In genomic region chrX:134718524-134718923, GRCm38 (mm10) we compare ENCODE assay signal across 8 mouse cellular contexts. TPM values are rescaled to one million over a fixed set of nuclear protein-coding genes. Genes with fewer than 3 reads are reported as not detected.
A peak's percentile ranks its signal among the peaks of the same experiment; 100 is the strongest.
DNase-seq lines count a peak whose midpoint lies in the region; ATAC-seq lines count a peak whose summit lies in the region.

No protein-coding gene starts in this region.

- 15% methylated on average over 14 of the region's 14 CpGs for WGBS in intestine, embryonic 15.5 days
- WGBS in macrophage (ENCODE audit: missing documents): 27% methylated on average over 12 of the region's 14 CpGs

- peak; percentile 65 for DNase-seq in embryo, embryonic 10 days (ENCODE audit: low spot score)
- peak; percentile 25 to 30 for DNase-seq in gastrocnemius, postnatal 36 days
- DNase-seq in left cerebral cortex, postnatal 10 days (ENCODE audit: extremely low spot score in 1 of 2, low spot score in 2 of 2): peak; percentile 50 to 82
- DNase-seq in right cerebral cortex, postnatal 10 days (ENCODE audit: low spot score in 2 of 2): peak; percentile 78 to 80

- peaks cover 7% of the 10 kb centered on the region for H3K27me3 ChIP-seq in erythroblast, embryonic 14.5 days (ENCODE audit: control insufficient read depth)
- H3K27me3 ChIP-seq in intestine, embryonic 15.5 days (replicated peaks): no peaks in the 10 kb centered on the region

- no peak for ATAC-seq in erythroblast, adult 5-6 weeks (replicated peaks; ENCODE audit: low FRiP score, poor library complexity, severe bottlenecking)
- peak; percentile 89 for ATAC-seq in intestine, embryonic 15.5 days

- peak overlapping the region; percentile 54; the same call in 1 of the 2 replicates for H3K9ac ChIP-seq in intestine, embryonic 15.5 days

- H3K27ac ChIP-seq in intestine, embryonic 15.5 days: peak overlapping the region; percentile 91
- no peak overlapping the region for H3K27ac ChIP-seq in macrophage

- peak overlapping the region; percentile 56 for H3K4me2 ChIP-seq in intestine, embryonic 15.5 days (replicated peaks)

- H3K9me3 ChIP-seq in erythroblast, embryonic 14.5 days (ENCODE audit: control insufficient read depth, low read length): no peaks in the 10 kb centered on the region
- H3K9me3 ChIP-seq in intestine, embryonic 15.5 days: no peaks in the 10 kb centered on the region

- intact Hi-C loops in gastrocnemius, postnatal 36 days (cut with DNase I): no loop called here
- intact Hi-C loops in left cerebral cortex, postnatal 10 days (cut with DNase I): loop anchor here (5.0 kb wide), 2 partner anchors 71 to 106 kb away; no protein-coding TSS in a partner anchor

- H3K36me3 ChIP-seq in erythroblast, embryonic 14.5 days (ENCODE audit: control insufficient read depth): no peaks in the 10 kb centered on the region
- no peaks in the 10 kb centered on the region for H3K36me3 ChIP-seq in intestine, embryonic 15.5 days
- no peaks in the 10 kb centered on the region for H3K36me3 ChIP-seq in macrophage (ENCODE audit: inconsistent target)

- peak overlapping the region; percentile 62 for H3K4me3 ChIP-seq in erythroblast, embryonic 14.5 days (replicated peaks)
- peak overlapping the region; percentile 44 for H3K4me3 ChIP-seq in intestine, embryonic 15.5 days (replicated peaks)
- H3K4me3 ChIP-seq in macrophage (ENCODE audit: inconsistent target): peak overlapping the region; percentile 28

- no peaks in the 10 kb centered on the region for H3K79me2 ChIP-seq in macrophage (ENCODE audit: inconsistent target)

- peaks cover 13% of the 10 kb centered on the region for H3K4me1 ChIP-seq in erythroblast, embryonic 14.5 days (ENCODE audit: control insufficient read depth)
- no peaks in the 10 kb centered on the region for H3K4me1 ChIP-seq in intestine, embryonic 15.5 days (replicated peaks)

RNA-seq across cellular contexts. Expression of gene Armcx1, which starts 0.8 kb away (rescaled TPM):
- not detected in 2 replicates for polyA plus RNA-seq in erythroblast, embryonic 14.5 days (2012)
- 0.84 and 5.0 TPM in 2 replicates for total RNA-seq in erythroblast, adult 5-6 weeks (2015; ENCODE audit: low replicate concordance)
- total RNA-seq in erythroblast, adult 5-6 weeks (2017; ENCODE audit: low replicate concordance): 0.42 and 2.5 TPM in 2 replicates
- total RNA-seq in gastrocnemius, postnatal 36 days (2021): 1 to 10 TPM; 1.7 to 1.9 TPM
- polyA plus RNA-seq in intestine, embryonic 15.5 days (2015; fragmentation: Nextera tagmentation; extraction: Ambion mirVana): 40.9 and 46.1 TPM in 2 replicates
- 10 to 100 TPM; 58.2 to 72.7 TPM for total RNA-seq in left cerebral cortex, postnatal 10 days (2021)
- total RNA-seq in macrophage (2018; cell fraction: chromatin; rRNA removed): 1 to 10 TPM in 13 of 26 experiments, under 1 TPM in 9, not detected in 4; 0.51 to 6.4 (median 1.7) TPM
- under 1 TPM in 24 of 26 experiments, not detected in 2; 0.04 to 0.82 (median 0.32) TPM for total RNA-seq in macrophage (2018; cell fraction: cytosol; rRNA removed)
- 1 to 10 TPM in 11 of 26 experiments, under 1 TPM in 11, not detected in 4; 0.17 to 3.9 (median 0.97) TPM for total RNA-seq in macrophage (2018; cell fraction: nucleus; rRNA removed)
- polyA plus RNA-seq in macrophage (2018): 0.29 to 0.88 TPM (median 0.80 TPM) in 3 replicates

RNA-seq across cellular contexts. Expression of gene Armcx4, which starts 32.2 kb away (rescaled TPM):
- not detected in 2 replicates for polyA plus RNA-seq in erythroblast, embryonic 14.5 days (2012)
- under 0.01 and 0.84 TPM in 2 replicates for total RNA-seq in erythroblast, adult 5-6 weeks (2015; ENCODE audit: low replicate concordance)
- under 0.01 and 0.14 TPM in 2 replicates for total RNA-seq in erythroblast, adult 5-6 weeks (2017; ENCODE audit: low replicate concordance)
- total RNA-seq in gastrocnemius, postnatal 36 days (2021): 10 to 100 TPM in 1 of 2 experiments, 1 to 10 TPM in 1; 8.3 to 13.3 TPM
- polyA plus RNA-seq in intestine, embryonic 15.5 days (2015; fragmentation: Nextera tagmentation; extraction: Ambion mirVana): 2.7 and 3.3 TPM in 2 replicates
- total RNA-seq in left cerebral cortex, postnatal 10 days (2021): 10 to 100 TPM; 51.3 to 51.5 TPM
- total RNA-seq in macrophage (2018; cell fraction: chromatin; rRNA removed): 1 to 10 TPM in 1 of 26 experiments, under 1 TPM in 9, not detected in 16; 0.08 to 1.2 (median 0.19) TPM
- under 1 TPM in 8 of 26 experiments, not detected in 18; under 0.01 to 0.09 (median under 0.01) TPM for total RNA-seq in macrophage (2018; cell fraction: cytosol; rRNA removed)
- total RNA-seq in macrophage (2018; cell fraction: nucleus; rRNA removed): under 1 TPM in 7 of 26 experiments, not detected in 19; 0.07 to 0.31 (median 0.10) TPM
- 0.01 to 0.11 TPM in 2 of 3 replicates, not detected in the other for polyA plus RNA-seq in macrophage (2018)

RNA-seq across cellular contexts. Expression of gene Armcx6, which starts 32.7 kb away (rescaled TPM):
- 0.03 and 0.06 TPM in 2 replicates for polyA plus RNA-seq in erythroblast, embryonic 14.5 days (2012)
- 0.63 and 2.9 TPM in 2 replicates for total RNA-seq in erythroblast, adult 5-6 weeks (2015; ENCODE audit: low replicate concordance)
- 0.09 and 0.70 TPM in 2 replicates for total RNA-seq in erythroblast, adult 5-6 weeks (2017; ENCODE audit: low replicate concordance)
- 1 to 10 TPM; 1.5 to 2.0 TPM for total RNA-seq in gastrocnemius, postnatal 36 days (2021)
- polyA plus RNA-seq in intestine, embryonic 15.5 days (2015; fragmentation: Nextera tagmentation; extraction: Ambion mirVana): 17.4 and 19.1 TPM in 2 replicates
- 1 to 10 TPM; 7.0 to 8.9 TPM for total RNA-seq in left cerebral cortex, postnatal 10 days (2021)
- 10 to 100 TPM in 4 of 26 experiments, 1 to 10 TPM in 22; 1.3 to 74.7 (median 4.9) TPM for total RNA-seq in macrophage (2018; cell fraction: chromatin; rRNA removed)
- 10 to 100 TPM in 5 of 26 experiments, 1 to 10 TPM in 21; 2.6 to 40.4 (median 7.2) TPM for total RNA-seq in macrophage (2018; cell fraction: cytosol; rRNA removed)
- total RNA-seq in macrophage (2018; cell fraction: nucleus; rRNA removed): 10 to 100 TPM in 17 of 26 experiments, 1 to 10 TPM in 9; 3.0 to 79.4 (median 12.0) TPM
- polyA plus RNA-seq in macrophage (2018): 2.7 to 5.4 TPM (median 4.8 TPM) in 3 replicates

RNA-seq across cellular contexts. Expression of gene Armcx3, which starts 37.9 kb away (rescaled TPM):
- polyA plus RNA-seq in erythroblast, embryonic 14.5 days (2012): 0.04 and 0.05 TPM in 2 replicates
- 3.8 and 5.0 TPM in 2 replicates for total RNA-seq in erythroblast, adult 5-6 weeks (2015; ENCODE audit: low replicate concordance)
- 2.0 and 3.5 TPM in 2 replicates for total RNA-seq in erythroblast, adult 5-6 weeks (2017; ENCODE audit: low replicate concordance)
- total RNA-seq in gastrocnemius, postnatal 36 days (2021): 10 to 100 TPM; 21.9 to 23.4 TPM
- polyA plus RNA-seq in intestine, embryonic 15.5 days (2015; fragmentation: Nextera tagmentation; extraction: Ambion mirVana): 65.0 and 68.6 TPM in 2 replicates
- 10 to 100 TPM; 82.9 to 91.2 TPM for total RNA-seq in left cerebral cortex, postnatal 10 days (2021)
- 100 to 1,000 TPM in 2 of 26 experiments, 10 to 100 TPM in 24; 39.8 to 145 (median 62.2) TPM for total RNA-seq in macrophage (2018; cell fraction: chromatin; rRNA removed)
- total RNA-seq in macrophage (2018; cell fraction: cytosol; rRNA removed): 10 to 100 TPM; 35.4 to 75.6 (median 42.5) TPM
- total RNA-seq in macrophage (2018; cell fraction: nucleus; rRNA removed): 100 to 1,000 TPM in 9 of 26 experiments, 10 to 100 TPM in 17; 54.7 to 182 (median 82.7) TPM
- 32.0 to 49.1 TPM (median 42.0 TPM) in 3 replicates for polyA plus RNA-seq in macrophage (2018)

Comparison
In these comparisons a context has a peak if more than half of its experiments do, and no peak if none do; other contexts are left out.
1. DNase-seq: peak in every context shown above with its lines; median percentile 79 in right cerebral cortex, postnatal 10 days; 66 in left cerebral cortex, postnatal 10 days; 65 in embryo, embryonic 10 days; 28 in gastrocnemius, postnatal 36 days.
2. RNA of gene Armcx1, which starts 0.8 kb away (total RNA-seq): 58.2 to 72.7 TPM in left cerebral cortex, postnatal 10 days; 0.42 to 5.0 TPM in erythroblast, adult 5-6 weeks and 1.7 to 1.9 TPM in gastrocnemius, postnatal 36 days; every median in the first group is over 4 times any median in the second.
3. RNA of gene Armcx4, which starts 32.2 kb away (total RNA-seq): 51.3 to 51.5 TPM in left cerebral cortex, postnatal 10 days and 8.3 to 13.3 TPM in gastrocnemius, postnatal 36 days; under 0.01 to 0.84 TPM in erythroblast, adult 5-6 weeks; every median in the first group is over 4 times any median in the second.
4. Peak in every context shown above with its lines, with median percentiles within 50 percentile points of each other: H3K4me3 ChIP-seq.